Mouse (Mus musculus): ENCODE results near the gene Peli2. TPM values are rescaled to one million over a fixed set of nuclear protein-coding genes. Genes with fewer than 3 reads are reported as not detected.
"Not testable (repeated sequence)": the region's sequence is repeated elsewhere in the genome, so short reads cannot be mapped to it uniquely, and the experiment has no call there.

Peli2 gene
- total RNA-seq (2021), result 10 to 100 TPM; 21.3 to 42.4 TPM
- long read RNA-seq, experiment 1, full-length matches to known transcripts, result 10 of 14 reads
- long read RNA-seq, experiment 1, partial matches to known transcripts, result 0 of 14 reads
- long read RNA-seq, experiment 1, other reads (novel, unspliced or antisense), result 4 of 14 reads
- long read RNA-seq, experiment 2, full-length matches to known transcripts, result 6 of 9 reads
- long read RNA-seq, experiment 2, partial matches to known transcripts, result 0 of 9 reads
- long read RNA-seq, experiment 2, other reads (novel, unspliced or antisense), result 3 of 9 reads

DNA sequence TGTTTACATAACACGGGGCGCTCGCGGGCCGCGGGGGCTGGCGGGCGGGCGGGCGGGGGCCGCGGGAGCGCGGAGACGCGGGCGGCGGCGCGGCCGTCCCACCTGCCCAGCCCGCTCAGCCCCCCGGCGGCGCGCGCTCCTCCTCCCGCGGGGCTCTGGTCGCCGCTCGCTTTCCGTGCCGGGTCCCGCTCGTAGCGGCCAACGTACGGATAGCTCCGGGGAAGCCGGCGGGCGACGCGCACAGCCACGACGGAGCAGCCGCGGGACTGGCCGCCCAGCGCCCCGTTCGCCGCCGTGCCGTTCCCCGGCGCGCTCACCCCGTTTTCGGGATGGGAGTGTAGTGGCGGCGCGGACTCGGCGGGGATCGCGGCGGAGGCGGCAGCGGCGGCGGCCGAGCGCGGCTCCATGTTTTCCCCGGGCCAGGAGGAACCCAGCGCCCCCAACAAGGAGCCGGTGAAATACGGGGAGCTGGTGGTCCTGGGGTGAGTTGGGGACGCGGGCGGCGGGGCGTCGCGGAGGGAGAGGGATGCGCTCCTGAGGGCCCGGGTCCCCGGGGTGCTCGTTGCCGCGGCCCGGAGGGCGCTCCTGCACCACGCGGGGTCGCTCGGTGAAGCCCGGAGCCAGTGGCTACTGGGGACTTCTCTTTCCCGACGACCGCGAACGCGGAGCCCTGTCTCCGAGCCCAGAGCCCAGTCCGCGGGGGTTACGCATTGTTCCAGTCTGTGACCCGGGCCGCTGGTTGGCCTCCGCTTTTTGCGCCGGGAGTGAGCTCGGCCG, at the start of gene Peli2:
Gene Peli2, plus strand, starts transcription at position 72 of the 777 bp plus-strand sequence.
- DNase-seq (ENCODE audit: low spot score in 2 of 2), result peak; percentile 70 to 73

- no peak for DNase-seq (ENCODE audit: low spot score in 2 of 2)
These were observed 48.5 kb upstream of the Peli2 start for GRCm38 (mm10) chr14:48072104-48072503.

- DNase-seq (ENCODE audit: low spot score in 2 of 2), result no peak
These were observed 47.1 kb upstream of the Peli2 start for GRCm38 (mm10) chr14:48073247-48074161.

GRCm38 (mm10) chr14:48079574-48079973, 41.0 kb upstream of the Peli2 start:
- not testable (repeated sequence) for DNase-seq (ENCODE audit: low spot score in 2 of 2)

GRCm38 (mm10) chr14:48083836-48084812, 36.5 kb upstream of the Peli2 start:
- no peak for DNase-seq (ENCODE audit: low spot score in 2 of 2)

GRCm38 (mm10) chr14:48086682-48087297, 33.8 kb upstream of the Peli2 start:
- DNase-seq (ENCODE audit: low spot score in 2 of 2), result no peak

DNA sequence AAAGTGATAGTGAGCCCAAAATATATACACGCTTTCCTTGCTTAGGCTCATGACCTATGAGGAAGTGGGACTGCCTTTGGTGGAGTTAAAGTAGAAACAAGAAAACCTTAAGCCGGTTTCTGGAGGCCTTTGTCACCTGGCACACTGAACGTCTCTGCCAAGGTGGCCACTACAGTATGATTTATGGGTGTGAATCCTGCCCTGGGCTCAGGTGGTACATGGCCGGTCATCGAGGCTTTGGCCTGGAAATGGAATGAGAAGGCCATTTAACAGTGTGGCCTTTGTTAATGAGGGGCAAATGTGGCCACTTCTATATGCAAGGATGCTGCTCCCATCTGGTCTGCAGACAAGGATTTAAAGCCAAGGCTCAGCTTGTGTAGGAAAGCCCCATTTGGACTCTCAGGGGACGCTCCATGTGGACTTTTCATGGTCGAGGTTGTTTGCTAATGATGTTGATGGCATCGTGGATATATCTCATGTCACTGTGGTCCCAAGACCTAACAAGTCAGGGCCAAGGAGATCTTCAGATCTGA, 33.3 kb upstream of the Peli2 start:
- no peak for DNase-seq (ENCODE audit: low spot score in 2 of 2)

DNA sequence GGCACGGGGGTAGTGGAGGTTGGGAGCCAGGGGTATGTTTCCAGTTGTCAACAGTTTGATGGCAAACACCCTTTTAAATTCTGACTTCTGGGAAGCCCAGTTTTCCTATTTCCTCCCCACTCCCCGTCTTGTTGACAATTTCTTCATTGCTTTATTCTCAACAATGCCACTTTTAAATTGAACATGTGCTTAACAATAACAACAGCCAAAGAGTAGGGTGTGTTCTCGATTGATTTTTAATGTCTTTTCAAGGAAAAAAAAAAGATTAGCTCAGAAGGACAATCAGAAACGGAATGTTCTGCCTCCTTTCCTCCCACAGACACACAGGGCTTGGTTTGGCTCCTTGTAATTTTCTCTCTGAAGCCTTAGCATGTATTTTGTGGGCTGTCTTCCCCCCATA, 30.2 kb upstream of the Peli2 start:
- no peak for DNase-seq (ENCODE audit: low spot score in 2 of 2)

DNA sequence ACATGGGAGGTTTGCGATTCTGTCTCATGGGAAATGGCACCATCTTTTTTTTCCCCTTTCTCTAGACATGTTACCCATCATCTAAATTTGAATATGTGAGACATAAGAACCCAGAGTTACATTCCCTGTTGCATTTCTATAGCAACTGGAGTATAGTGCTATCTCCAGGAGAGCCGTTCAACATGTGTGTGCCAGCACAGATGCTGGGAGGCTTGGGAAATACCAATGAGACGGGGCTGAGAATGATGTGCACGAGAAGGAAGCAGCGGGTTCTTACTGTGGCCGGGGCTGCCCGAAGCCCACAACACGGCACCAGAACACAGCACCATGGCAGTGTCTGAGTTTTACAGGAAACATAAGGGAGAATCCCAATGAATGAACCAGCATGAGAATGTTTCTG, 29.5 kb upstream of the Peli2 start:
- no peak for DNase-seq (ENCODE audit: low spot score in 2 of 2)

DNA sequence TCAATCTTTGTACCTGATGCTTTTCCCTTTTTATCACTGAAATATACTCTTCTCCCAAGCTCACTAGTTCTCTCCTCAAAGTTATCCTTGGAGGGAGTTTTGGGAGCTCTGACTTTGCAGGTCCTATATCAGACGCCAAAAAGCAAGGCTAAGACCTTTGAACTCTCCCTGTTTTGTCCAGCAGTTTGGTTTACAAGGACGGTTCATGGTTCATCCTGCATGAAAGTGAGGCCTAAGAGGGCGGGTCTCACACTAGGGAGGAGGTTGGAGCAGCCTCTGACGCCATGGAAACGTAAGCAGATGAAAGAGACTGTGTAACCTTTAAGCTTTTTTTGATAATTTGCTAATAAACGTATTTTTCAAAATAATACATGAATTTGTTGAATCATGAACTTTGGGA, 22.4 kb upstream of the Peli2 start:
- DNase-seq (ENCODE audit: low spot score in 2 of 2), result no peak

DNA sequence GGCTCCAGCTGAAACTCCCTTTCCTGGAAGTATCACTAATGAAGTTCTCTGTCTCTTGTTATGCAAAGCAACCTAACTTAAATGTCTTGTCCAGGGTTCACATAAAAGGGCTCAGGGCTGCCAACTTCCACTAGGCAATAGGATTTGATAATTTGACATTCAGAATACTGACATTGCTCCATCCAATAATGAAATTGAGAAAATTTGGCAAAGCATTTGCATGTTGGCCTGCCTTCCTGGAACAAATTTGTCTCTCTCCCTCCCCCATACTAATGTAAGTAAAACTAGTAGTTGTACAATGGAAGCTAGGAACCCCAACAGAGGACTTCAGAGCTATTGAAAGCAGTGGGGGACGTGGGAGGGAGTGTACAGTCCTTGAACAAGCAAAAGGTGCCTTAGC, 21.3 kb upstream of the Peli2 start:
- DNase-seq (ENCODE audit: low spot score in 2 of 2), result no peak

DNA sequence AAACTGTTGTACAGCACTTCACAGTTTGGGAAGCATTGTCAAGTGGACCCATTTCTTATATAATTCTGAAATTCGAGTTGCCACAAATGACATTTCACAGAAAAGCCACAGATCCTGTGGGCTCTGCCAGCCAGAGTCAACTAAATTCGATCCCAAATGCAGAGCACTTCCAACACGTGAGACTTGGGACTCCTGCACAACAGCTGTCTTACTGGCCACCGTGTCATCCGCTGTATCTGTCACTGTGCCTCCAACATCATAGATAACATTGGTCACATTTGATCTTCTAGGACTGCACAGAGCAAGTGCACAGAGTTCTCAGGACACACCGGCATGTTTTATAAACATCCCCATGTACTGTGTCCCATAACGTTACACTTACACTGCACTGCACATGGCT, 14.2 kb upstream of the Peli2 start:
- DNase-seq (ENCODE audit: low spot score in 2 of 2), result no peak

DNA sequence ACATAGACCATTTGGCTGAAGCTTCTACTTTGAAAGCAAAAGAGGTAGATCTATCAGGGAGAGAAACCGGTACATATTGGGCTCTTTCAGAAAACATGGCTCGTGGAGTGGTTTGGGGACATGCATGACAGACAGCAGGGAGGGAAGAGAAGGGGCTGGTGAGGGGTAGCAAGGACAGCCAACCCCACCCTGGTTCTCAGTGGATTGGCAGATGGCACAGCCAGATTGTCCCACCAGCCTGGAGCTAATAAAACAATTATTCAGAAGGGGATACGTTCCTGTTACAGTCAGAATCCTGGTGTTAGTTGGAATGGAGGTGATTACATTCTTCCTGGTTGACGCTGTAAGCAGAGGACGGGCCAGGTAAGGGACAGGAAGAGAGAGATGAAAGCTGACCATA, 2.6 kb upstream of the Peli2 start:
- DNase-seq (ENCODE audit: low spot score in 2 of 2), result no peak

DNA sequence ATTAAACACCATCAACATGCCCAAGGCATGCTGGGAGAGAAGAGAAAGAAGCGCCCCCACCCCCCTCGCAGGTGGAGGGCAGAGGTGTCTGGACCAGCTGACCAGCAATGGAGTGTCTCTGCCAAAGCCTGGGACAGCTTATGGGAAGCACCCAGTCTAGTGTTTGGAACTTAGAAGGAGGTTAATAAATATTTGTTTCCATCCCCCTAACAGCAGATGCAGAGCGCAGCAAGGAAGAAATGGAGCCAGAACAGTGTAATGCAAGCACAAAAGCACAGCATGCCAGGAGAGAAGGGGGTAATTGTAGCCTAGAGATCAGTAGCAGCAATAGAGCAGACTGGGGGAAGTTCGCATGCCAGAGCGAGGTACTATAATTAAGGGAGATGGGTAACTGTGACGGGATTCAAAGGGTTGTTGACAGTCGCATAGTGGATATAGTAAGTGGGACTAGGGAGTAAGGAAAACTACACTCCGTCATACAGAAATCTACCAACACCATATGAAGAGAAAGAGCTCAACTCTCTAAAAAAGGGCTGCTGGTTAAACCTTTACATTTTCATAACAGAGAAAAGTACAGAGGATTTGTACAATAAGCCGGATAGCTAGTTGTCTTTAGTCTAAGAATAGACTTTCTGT, 1.5 kb upstream of the Peli2 start:
- DNase-seq (ENCODE audit: low spot score in 2 of 2), result no peak

DNA sequence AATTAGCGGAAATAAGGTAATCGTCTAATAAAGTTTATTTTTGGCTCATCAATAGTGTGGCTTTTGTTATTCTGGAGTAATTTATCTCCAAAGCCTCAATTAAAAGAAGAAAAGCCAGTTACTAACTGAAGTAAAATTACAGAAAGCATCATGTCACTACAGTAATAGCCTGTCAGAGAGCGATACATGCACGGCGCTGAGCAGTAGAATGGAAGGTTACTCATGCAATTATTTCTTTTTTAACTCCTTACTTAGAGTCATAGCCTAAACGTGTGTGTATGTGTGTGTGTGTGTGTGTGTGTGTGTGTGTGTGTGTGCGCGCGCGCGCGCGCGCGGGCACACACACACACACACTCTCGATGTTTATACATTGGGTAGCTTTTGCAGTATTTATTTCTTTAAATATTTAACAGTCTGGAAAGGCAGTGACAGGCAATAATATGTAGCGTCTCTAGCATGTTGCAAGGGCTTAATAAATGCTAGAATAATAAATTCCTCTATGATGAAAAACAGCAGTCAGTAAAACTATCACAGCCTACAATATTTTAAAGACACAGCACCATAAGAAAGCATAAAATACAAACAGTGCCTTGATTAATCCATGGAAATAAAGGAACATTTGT, 864 bp upstream of the Peli2 start:
- no peak for DNase-seq (ENCODE audit: low spot score in 2 of 2)

DNA sequence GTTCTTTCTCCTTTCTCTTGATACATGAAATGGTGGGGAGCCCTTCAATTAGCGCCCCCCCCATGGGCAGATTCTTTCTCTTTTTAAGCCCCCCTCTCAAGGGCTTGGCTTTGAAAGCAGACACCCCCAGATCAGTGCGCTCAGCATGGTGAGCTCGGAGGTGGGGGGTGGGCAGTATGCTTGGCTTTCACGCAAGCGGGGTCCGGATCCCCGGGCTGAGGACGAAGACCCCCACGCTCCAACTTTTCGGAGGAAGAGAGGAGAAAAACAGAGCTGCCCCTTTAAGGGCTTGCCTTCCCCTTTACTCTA, 226 bp upstream of the Peli2 start:
- DNase-seq (ENCODE audit: low spot score in 2 of 2), result no peak

- DNase-seq (ENCODE audit: low spot score in 2 of 2), result peak in 1 of 2 experiments; percentile 72
These were observed 1.2 kb downstream of the Peli2 start for GRCm38 (mm10) chr14:48121529-48122517.

GRCm38 (mm10) chr14:48124011-48124410, 3.4 kb downstream of the Peli2 start:
- no peak for DNase-seq (ENCODE audit: low spot score in 2 of 2)

All from adrenal gland, adult 18-20 months (tissue).